14 mouse cellular contexts compared by ENCODE assay signal in genomic region chr6:84205611-84206010, GRCm38 (mm10).
DNase-seq lines count a peak whose midpoint lies in the region.
"Had no signal": no experiment of that assay in that cellular context is flagged by ENCODE, and none has a peak within 500 bp of the region (broad histone marks: within the 10 kb centered on the region; RNA-seq: fewer than 3 reads in every experiment).

No protein-coding gene starts in this region.

- peak; percentile 62 for DNase-seq in adrenal gland, adult 8-10 months
- no peak for DNase-seq in adrenal gland, postnatal 4 days (ENCODE audit: low spot score in 2 of 2)
- DNase-seq in testis, postnatal 14 days (ENCODE audit: low spot score): peak; percentile 68
- no peak for DNase-seq in testis, postnatal 10 days (ENCODE audit: low spot score)
- DNase-seq in adrenal gland, postnatal 36 days: peak; percentile 54
- no peak for DNase-seq in right cerebral cortex, adult 18-20 months
- DNase-seq: cerebellum, adult 11-12 months; cerebellum, adult 9-10 months; cerebellum, postnatal 14 days; gastrocnemius, postnatal 10 days; gastrocnemius, postnatal 36 days; heart, adult 2 months; heart, postnatal 14 days; heart, postnatal 4 days had no signal

Comparison
In these comparisons a context has a peak if more than half of its experiments do, and no peak if none do; other contexts are left out.
1. DNase-seq: peak in adrenal gland, adult 8-10 months (single experiment), testis, postnatal 14 days (single experiment) and adrenal gland, postnatal 36 days (2 of 2); none in adrenal gland, postnatal 4 days (0 of 2), testis, postnatal 10 days (single experiment) and right cerebral cortex, adult 18-20 months (single experiment).